Mouse (Mus musculus): ENCODE measurements at regions not wholly inside any gene's neighbourhood (a gene's known extent, or its start where the extent isn't known, plus 50 kb on each side); places are given as distances from the start of the nearest gene placed in this dataset.

DNA sequence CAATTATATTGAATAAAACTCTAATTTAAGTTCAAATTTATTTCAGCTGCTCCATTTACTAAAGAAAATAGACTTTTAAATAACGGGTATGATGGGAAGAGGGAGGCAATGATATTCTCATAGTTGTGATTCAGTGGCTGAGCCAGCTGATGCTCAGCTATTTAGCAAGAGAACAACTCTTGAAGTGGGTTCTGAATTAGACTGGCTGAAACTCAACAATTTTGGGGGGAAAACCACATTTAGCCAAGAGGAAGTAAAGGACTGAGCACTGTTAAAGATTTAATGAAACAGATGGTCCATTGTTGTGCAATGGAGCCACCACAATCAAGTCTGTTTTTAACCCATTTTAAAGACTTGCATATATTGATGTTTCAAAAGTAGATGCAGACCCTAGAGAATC, 1193.0 kb downstream of the D3Ertd751e start:
- no peak for TF ChIP-seq CTCF (IDR thresholded peaks at IDR 0.05; ENCODE audit: low read depth)
- TF ChIP-seq EP300 (optimal IDR thresholded peaks at IDR 0.05): no peak
